Mouse (Mus musculus) stomach, postnatal 0 days (tissue): ENCODE measurements around the gene Edn1. TPM values are rescaled to one million over a fixed set of nuclear protein-coding genes. Genes with fewer than 3 reads are reported as not detected.
A peak's percentile ranks its signal among the peaks of the same experiment; 100 is the strongest.

Source experiments
- ATAC-seq: fragments of 200-750 bp; cut with Nextera tagmentation; 2 replicates; pipeline ENCODE4 v1.8.0; 2017; ENCODE audit not compliant: low FRiP score, low TSS enrichment
- DNase-seq: peaks from one replicate; pipeline ENCODE4 v3.0.0-alpha.2; 2016; ENCODE audit warnings: low spot score
- H3K27ac ChIP-seq: fragments of 300-500 bp; sonication (generic); replicated peaks from 2 replicates; pipeline ENCODE4 v1.5.1; 2014; ENCODE audit warnings: mild to moderate bottlenecking, control low read depth
- H3K27me3 ChIP-seq: fragments of 300-500 bp; sonication (generic); 2 replicates; pipeline ENCODE4 v1.6.1; 2014; ENCODE audit warnings: low read length; ENCODE audit not compliant: control insufficient read depth, insufficient read depth
- H3K36me3 ChIP-seq: fragments of 300-500 bp; sonication (generic); 2 replicates; pipeline ENCODE4 v1.6.1; 2014; ENCODE audit warnings: low read length, mixed read lengths; ENCODE audit not compliant: control insufficient read depth, insufficient read depth
- H3K4me1 ChIP-seq: fragments of 300-500 bp; sonication (generic); replicated peaks from 2 replicates; pipeline ENCODE4 v1.6.1; 2014; ENCODE audit warnings: antibody characterized with exemption; ENCODE audit not compliant: control insufficient read depth, insufficient read depth
- H3K4me2 ChIP-seq: fragments of 300-500 bp; sonication (generic); replicated peaks from 2 replicates; pipeline ENCODE4 v1.6.1; 2014; ENCODE audit warnings: low read depth, mild to moderate bottlenecking, control low read depth, moderate library complexity
- H3K4me3 ChIP-seq: fragments of 300-500 bp; sonication (generic); 2 replicates; pipeline ENCODE4 v1.5.1; 2014; ENCODE audit warnings: low read depth, low read length, control low read depth
- H3K9ac ChIP-seq: fragments of 300-500 bp; sonication (generic); 2 replicates; pipeline ENCODE4 v1.6.1; 2014; ENCODE audit warnings: mild to moderate bottlenecking, low read length, control low read depth, mixed read lengths
- H3K9me3 ChIP-seq: fragments of 300-500 bp; sonication (generic); 2 replicates; pipeline ENCODE4 v1.6.1; 2016; ENCODE audit warnings: low read length; ENCODE audit not compliant: control insufficient read depth
- CTCF ChIP-seq: IDR thresholded peaks from 2 replicates; pipeline ENCODE4 v1.5.1; 2016; ENCODE audit warnings: antibody characterized with exemption, low read depth, mild to moderate bottlenecking, moderate library complexity
- EP300 ChIP-seq: optimal IDR thresholded peaks from 2 replicates; pipeline ENCODE3; 2016; ENCODE audit warnings: antibody characterized with exemption
- WGBS: fragments of 180-500 bp; shearing (Covaris S2); extraction: QIAGEN DNeasy Blood & Tissue Kit; methylation state at CpG from one replicate; pipeline ENCODE4 v1.1.7; 2014; 5-methylcytosine and 5-hydroxymethylcytosine counted together
- polyA plus RNA-seq: library from polyadenylated mRNA; unstranded; fragments of >200 nt; fragmentation: Nextera tagmentation; extraction: Ambion mirVana; gene quantifications from 2 replicates; pipeline ENCODE4 v1.2.1, GENCODE M21; 2015

The Edn1 gene
- polyA plus RNA-seq, 1 experiment from 2014 or later, result 14.3 TPM

GRCm38 (mm10) chr13:42306870-42307800 lies 5.9 kb downstream of the Edn1 start:
- Histone ChIP-seq H3K27ac (no peak overlapping the region), H3K36me3 (no peaks in the 10 kb centered on the region; the same call in 1 of the 2 replicates), H3K4me1 (0 out of 2 replicates have a peak, but pooled peaks cover 3% of the 10 kb centered on the region), H3K4me2 (no peak overlapping the region), H3K9ac (no peak overlapping the region), H3K9me3 (no peaks in the 10 kb centered on the region), H3K4me3 (no peak overlapping the region), H3K27me3 (no peaks in the 10 kb centered on the region)
- 61% methylated on average over 14 of the region's 14 CpGs for WGBS
- TF ChIP-seq EP300 (no peak), CTCF (no peak)
- DNase-seq, result no peak
- ATAC-seq, result no peak

- no peaks in the 10 kb centered on the region for H3K27me3 ChIP-seq
Observed at GRCm38 (mm10) chr13:42308368-42309103, 7.3 kb downstream of the Edn1 start.

GRCm38 (mm10) chr13:42309804-42310203 lies 8.5 kb downstream of the Edn1 start:
- ATAC-seq, result no peak
- Histone ChIP-seq H3K36me3 (no peaks in the 10 kb centered on the region; the same call in 1 of the 2 replicates), H3K27ac (no peak overlapping the region), H3K9me3 (no peaks in the 10 kb centered on the region), H3K9ac (no peak overlapping the region), H3K27me3 (no peaks in the 10 kb centered on the region), H3K4me3 (no peak overlapping the region), H3K4me2 (no peak overlapping the region), H3K4me1 (0 out of 2 replicates have a peak, but pooled peaks cover 3% of the 10 kb centered on the region)
- TF ChIP-seq EP300, result no peak
- TF ChIP-seq CTCF, result no peak
- DNase-seq, result no peak
- 34% methylated on average over 11 of the region's 11 CpGs for WGBS

More at GRCm38 (mm10) chr13:42308368-42309103, 7.3 kb downstream of the Edn1 start:
- Histone ChIP-seq H3K4me2 (no peak overlapping the region), H3K9ac (no peak overlapping the region), H3K36me3 (no peaks in the 10 kb centered on the region; the same call in 1 of the 2 replicates), H3K27ac (peak overlapping the region; percentile 40; the same call in 1 of the 2 replicates), H3K4me1 (0 out of 2 replicates have a peak, but pooled peaks cover 3% of the 10 kb centered on the region), H3K9me3 (no peaks in the 10 kb centered on the region), H3K4me3 (no peak overlapping the region)
- ATAC-seq (no peak), DNase-seq (peak; percentile 29)
- TF ChIP-seq EP300 (no peak), CTCF (no peak)
- WGBS, result 60% methylated on average over 16 of the region's 16 CpGs

- TF ChIP-seq EP300 (no peak), CTCF (no peak)
- Histone ChIP-seq H3K4me3 (no peak overlapping the region), H3K4me2 (no peak overlapping the region), H3K4me1 (no peaks in the 10 kb centered on the region), H3K27ac (no peak overlapping the region), H3K9me3 (no peaks in the 10 kb centered on the region), H3K27me3 (no peaks in the 10 kb centered on the region), H3K36me3 (no peaks in the 10 kb centered on the region), H3K9ac (no peak overlapping the region)
- DNase-seq (no peak), ATAC-seq (no peak)
- WGBS, result 71% methylated on average over 1 of the region's 1 CpGs
Observed at GRCm38 (mm10) chr13:42315628-42316027, 14.4 kb downstream of the Edn1 start.

- DNase-seq (no peak), ATAC-seq (peak; percentile 59; the same call in 1 of the 2 replicates)
- Histone ChIP-seq H3K27ac (no peak overlapping the region), H3K4me2 (no peak overlapping the region), H3K27me3 (no peaks in the 10 kb centered on the region), H3K4me3 (no peak overlapping the region), H3K9ac (no peak overlapping the region), H3K9me3 (no peaks in the 10 kb centered on the region), H3K36me3 (no peaks in the 10 kb centered on the region), H3K4me1 (no peaks in the 10 kb centered on the region)
- WGBS, result 56% methylated on average over 4 of the region's 4 CpGs
- TF ChIP-seq EP300 (no peak), CTCF (no peak)
Observed at GRCm38 (mm10) chr13:42317808-42318207, 16.5 kb downstream of the Edn1 start.
